Mouse (Mus musculus): ENCODE measurements around the gene Podn. TPM values are rescaled to one million over a fixed set of nuclear protein-coding genes. Genes with fewer than 3 reads are reported as not detected.
"Not testable (repeated sequence)": the region's sequence is repeated elsewhere in the genome, so short reads cannot be mapped to it uniquely, and the experiment has no call there.

Gene Podn
- 0.42 and 0.80 TPM in 2 replicates for polyA plus RNA-seq (2014; fragmentation: Nextera tagmentation; extraction: Ambion mirVana)

- Histone ChIP-seq H3K9me3 (ENCODE audit: control insufficient read depth, low read length) (no peaks in the 10 kb centered on the region), H3K36me3 (ENCODE audit: control insufficient read depth, insufficient read depth, low read length) (no peaks in the 10 kb centered on the region), H3K4me3 (ENCODE audit: control insufficient read depth in 1 of 2, insufficient read depth in 1 of 2, low read depth in 1 of 2, low read length in 2 of 2) (no peak within 1 kb of the TSS), H3K27ac (replicated peaks in 1 of 2; ENCODE audit: control insufficient read depth in 1 of 2, insufficient read depth in 1 of 2, low read depth in 2 of 2, low read length in 2 of 2) (no peak within 1 kb of the TSS), H3K4me1 (ENCODE audit: control insufficient read depth in 2 of 2, insufficient read depth in 2 of 2, low read length in 2 of 2) (no peaks in the 10 kb centered on the region), H3K4me2 (ENCODE audit: low read length) (no peak within 1 kb of the TSS), H3K9ac (ENCODE audit: low read length) (no peak within 1 kb of the TSS), H3K27me3 (ENCODE audit: control insufficient read depth, insufficient read depth, low read length) (no peaks in the 10 kb centered on the region)
- ATAC-seq (ENCODE audit: insufficient number of reproducible peaks, insufficient read depth, low FRiP score, low read depth): no peak
- WGBS: 77% methylated on average over 4 of the region's 4 CpGs
These were observed at the start of gene Podn for GRCm38 (mm10) chr4:108096345-108096744. TSS of gene Podn (minus strand) at chr4:108096445.

- not testable (repeated sequence) for H3K4me2 ChIP-seq (ENCODE audit: low read length); ATAC-seq (ENCODE audit: insufficient number of reproducible peaks, insufficient read depth, low FRiP score, low read depth); H3K27ac ChIP-seq (replicated peaks in 1 of 2; ENCODE audit: control insufficient read depth in 1 of 2, insufficient read depth in 1 of 2, low read depth in 2 of 2, low read length in 2 of 2); H3K4me1 ChIP-seq (ENCODE audit: control insufficient read depth in 2 of 2, insufficient read depth in 2 of 2, low read length in 2 of 2); H3K9ac ChIP-seq (ENCODE audit: low read length); H3K4me3 ChIP-seq (ENCODE audit: control insufficient read depth in 1 of 2, insufficient read depth in 1 of 2, low read depth in 1 of 2, low read length in 2 of 2); H3K36me3 ChIP-seq (ENCODE audit: control insufficient read depth, insufficient read depth, low read length); H3K27me3 ChIP-seq (ENCODE audit: control insufficient read depth, insufficient read depth, low read length); H3K9me3 ChIP-seq (ENCODE audit: control insufficient read depth, low read length)
- WGBS: 34% methylated on average over 3 of the region's 3 CpGs
These were observed 49.3 kb upstream of the Podn start for GRCm38 (mm10) chr4:108145554-108145953.

GRCm38 (mm10) chr4:108144880-108145279 is 48.6 kb upstream of the Podn start, which contains the start of gene Scp2:
TSS of gene Scp2 (minus strand) at chr4:108144998.
- no peak within 1 kb of the TSS for H3K9ac ChIP-seq (ENCODE audit: low read length)
- H3K36me3 ChIP-seq (ENCODE audit: control insufficient read depth, insufficient read depth, low read length): no peaks in the 10 kb centered on the region
- H3K4me1 ChIP-seq (ENCODE audit: control insufficient read depth in 2 of 2, insufficient read depth in 2 of 2, low read length in 2 of 2): no peaks in the 10 kb centered on the region
- 92% methylated on average over 1 of the region's 1 CpGs for WGBS
- H3K9me3 ChIP-seq (ENCODE audit: control insufficient read depth, low read length): no peaks in the 10 kb centered on the region
- H3K27me3 ChIP-seq (ENCODE audit: control insufficient read depth, insufficient read depth, low read length): no peaks in the 10 kb centered on the region
- H3K4me2 ChIP-seq (ENCODE audit: low read length): no peak within 1 kb of the TSS
- no peak within 1 kb of the TSS for H3K4me3 ChIP-seq (ENCODE audit: control insufficient read depth in 1 of 2, insufficient read depth in 1 of 2, low read depth in 1 of 2, low read length in 2 of 2)
- ATAC-seq (ENCODE audit: insufficient number of reproducible peaks, insufficient read depth, low FRiP score, low read depth): no peak
- H3K27ac ChIP-seq (replicated peaks in 1 of 2; ENCODE audit: control insufficient read depth in 1 of 2, insufficient read depth in 1 of 2, low read depth in 2 of 2, low read length in 2 of 2): no peak within 1 kb of the TSS

- Histone ChIP-seq H3K4me1 (ENCODE audit: control insufficient read depth in 2 of 2, insufficient read depth in 2 of 2, low read length in 2 of 2) (no peaks in the 10 kb centered on the region), H3K9me3 (ENCODE audit: control insufficient read depth, low read length) (no peaks in the 10 kb centered on the region), H3K27me3 (ENCODE audit: control insufficient read depth, insufficient read depth, low read length) (no peaks in the 10 kb centered on the region), H3K36me3 (ENCODE audit: control insufficient read depth, insufficient read depth, low read length) (no peaks in the 10 kb centered on the region), H3K4me3 (ENCODE audit: control insufficient read depth in 1 of 2, insufficient read depth in 1 of 2, low read depth in 1 of 2, low read length in 2 of 2) (no peak overlapping the region), H3K27ac (replicated peaks in 1 of 2; ENCODE audit: control insufficient read depth in 1 of 2, insufficient read depth in 1 of 2, low read depth in 2 of 2, low read length in 2 of 2) (no peak overlapping the region), H3K4me2 (ENCODE audit: low read length) (no peak overlapping the region), H3K9ac (ENCODE audit: low read length) (no peak overlapping the region)
- ATAC-seq (ENCODE audit: insufficient number of reproducible peaks, insufficient read depth, low FRiP score, low read depth): no peak
These were observed 47.5 kb upstream of the Podn start for GRCm38 (mm10) chr4:108143778-108144177.

- not testable (repeated sequence) for H3K27me3 ChIP-seq (ENCODE audit: control insufficient read depth, insufficient read depth, low read length); H3K9ac ChIP-seq (ENCODE audit: low read length); ATAC-seq (ENCODE audit: insufficient number of reproducible peaks, insufficient read depth, low FRiP score, low read depth); H3K9me3 ChIP-seq (ENCODE audit: control insufficient read depth, low read length); H3K27ac ChIP-seq (replicated peaks in 1 of 2; ENCODE audit: control insufficient read depth in 1 of 2, insufficient read depth in 1 of 2, low read depth in 2 of 2, low read length in 2 of 2); H3K4me1 ChIP-seq (ENCODE audit: control insufficient read depth in 2 of 2, insufficient read depth in 2 of 2, low read length in 2 of 2); H3K36me3 ChIP-seq (ENCODE audit: control insufficient read depth, insufficient read depth, low read length); H3K4me3 ChIP-seq (ENCODE audit: control insufficient read depth in 1 of 2, insufficient read depth in 1 of 2, low read depth in 1 of 2, low read length in 2 of 2); H3K4me2 ChIP-seq (ENCODE audit: low read length)
- WGBS: 81% methylated on average over 2 of the region's 2 CpGs
These were observed 46.9 kb upstream of the Podn start for GRCm38 (mm10) chr4:108143178-108143577.

GRCm38 (mm10) chr4:108136938-108137337 is 40.7 kb upstream of the Podn start:
- H3K9ac ChIP-seq (ENCODE audit: low read length): no peak overlapping the region
- no peaks in the 10 kb centered on the region for H3K27me3 ChIP-seq (ENCODE audit: control insufficient read depth, insufficient read depth, low read length)
- H3K4me2 ChIP-seq (ENCODE audit: low read length): no peak overlapping the region
- ATAC-seq (ENCODE audit: insufficient number of reproducible peaks, insufficient read depth, low FRiP score, low read depth): no peak
- no peaks in the 10 kb centered on the region for H3K36me3 ChIP-seq (ENCODE audit: control insufficient read depth, insufficient read depth, low read length)
- no peak overlapping the region for H3K27ac ChIP-seq (replicated peaks in 1 of 2; ENCODE audit: control insufficient read depth in 1 of 2, insufficient read depth in 1 of 2, low read depth in 2 of 2, low read length in 2 of 2)
- H3K4me3 ChIP-seq (ENCODE audit: control insufficient read depth in 1 of 2, insufficient read depth in 1 of 2, low read depth in 1 of 2, low read length in 2 of 2): no peak overlapping the region
- WGBS: 79% methylated on average over 5 of the region's 5 CpGs
- no peaks in the 10 kb centered on the region for H3K9me3 ChIP-seq (ENCODE audit: control insufficient read depth, low read length)
- H3K4me1 ChIP-seq (ENCODE audit: control insufficient read depth in 2 of 2, insufficient read depth in 2 of 2, low read length in 2 of 2): no peaks in the 10 kb centered on the region

GRCm38 (mm10) chr4:108130452-108130851 is 34.2 kb upstream of the Podn start:
- 0 out of 2 replicates have a peak, but pooled peaks cover 6% of the 10 kb centered on the region for H3K9me3 ChIP-seq (ENCODE audit: control insufficient read depth, low read length)
- 79% methylated on average over 3 of the region's 3 CpGs for WGBS
- no peak overlapping the region for H3K27ac ChIP-seq (replicated peaks in 1 of 2; ENCODE audit: control insufficient read depth in 1 of 2, insufficient read depth in 1 of 2, low read depth in 2 of 2, low read length in 2 of 2)
- H3K4me2 ChIP-seq (ENCODE audit: low read length): no peak overlapping the region
- H3K4me3 ChIP-seq (ENCODE audit: control insufficient read depth in 1 of 2, insufficient read depth in 1 of 2, low read depth in 1 of 2, low read length in 2 of 2): no peak overlapping the region
- no peak for ATAC-seq (ENCODE audit: insufficient number of reproducible peaks, insufficient read depth, low FRiP score, low read depth)
- no peaks in the 10 kb centered on the region for H3K27me3 ChIP-seq (ENCODE audit: control insufficient read depth, insufficient read depth, low read length)
- H3K9ac ChIP-seq (ENCODE audit: low read length): no peak overlapping the region
- H3K36me3 ChIP-seq (ENCODE audit: control insufficient read depth, insufficient read depth, low read length): no peaks in the 10 kb centered on the region
- no peaks in the 10 kb centered on the region for H3K4me1 ChIP-seq (ENCODE audit: control insufficient read depth in 2 of 2, insufficient read depth in 2 of 2, low read length in 2 of 2)

GRCm38 (mm10) chr4:108128339-108128738 is 32.1 kb upstream of the Podn start:
- H3K4me2 ChIP-seq (ENCODE audit: low read length): no peak overlapping the region
- H3K27me3 ChIP-seq (ENCODE audit: control insufficient read depth, insufficient read depth, low read length): no peaks in the 10 kb centered on the region
- no peak overlapping the region for H3K4me3 ChIP-seq (ENCODE audit: control insufficient read depth in 1 of 2, insufficient read depth in 1 of 2, low read depth in 1 of 2, low read length in 2 of 2)
- 0 out of 2 replicates have a peak, but pooled peaks cover 6% of the 10 kb centered on the region for H3K9me3 ChIP-seq (ENCODE audit: control insufficient read depth, low read length)
- no peak overlapping the region for H3K9ac ChIP-seq (ENCODE audit: low read length)
- no peaks in the 10 kb centered on the region for H3K4me1 ChIP-seq (ENCODE audit: control insufficient read depth in 2 of 2, insufficient read depth in 2 of 2, low read length in 2 of 2)
- H3K36me3 ChIP-seq (ENCODE audit: control insufficient read depth, insufficient read depth, low read length): no peaks in the 10 kb centered on the region
- no peak overlapping the region for H3K27ac ChIP-seq (replicated peaks in 1 of 2; ENCODE audit: control insufficient read depth in 1 of 2, insufficient read depth in 1 of 2, low read depth in 2 of 2, low read length in 2 of 2)
- no peak for ATAC-seq (ENCODE audit: insufficient number of reproducible peaks, insufficient read depth, low FRiP score, low read depth)
- 83% methylated on average over 2 of the region's 2 CpGs for WGBS
